Mouse (Mus musculus) heart, embryonic 12.5 days (tissue): ENCODE data around the gene Gfpt2. TPM values are rescaled to one million over a fixed set of nuclear protein-coding genes. Genes with fewer than 3 reads are reported as not detected.

Experiments used
- ATAC-seq: fragments of 200-750 bp; cut with Nextera tagmentation; 2 replicates; pipeline ENCODE4 v1.8.0; 2017; ENCODE audit warnings: moderate TSS enrichment, moderate library complexity; ENCODE audit not compliant: insufficient number of reproducible peaks, low FRiP score
- H3K27ac ChIP-seq: fragments of 300-500 bp; sonication (generic); 2 replicates; pipeline ENCODE4 v1.5.1; 2016; ENCODE audit warnings: mild to moderate bottlenecking, moderate library complexity; ENCODE audit not compliant: poor library complexity, severe bottlenecking
- H3K27me3 ChIP-seq: fragments of 300-500 bp; sonication (generic); replicated peaks from 2 replicates; pipeline ENCODE4 v1.6.1; 2016; ENCODE audit warnings: mild to moderate bottlenecking, moderate library complexity
- H3K36me3 ChIP-seq: fragments of 300-500 bp; sonication (generic); 2 replicates; pipeline ENCODE4 v1.6.1; 2016; ENCODE audit warnings: mild to moderate bottlenecking, moderate library complexity
- H3K4me1 ChIP-seq: fragments of 300-500 bp; sonication (generic); replicated peaks from 2 replicates; pipeline ENCODE4 v1.6.1; 2016; ENCODE audit warnings: mild to moderate bottlenecking
- H3K4me2 ChIP-seq: fragments of 300-500 bp; sonication (generic); 2 replicates; pipeline ENCODE4 v1.6.1; 2016; ENCODE audit warnings: mild to moderate bottlenecking, moderate library complexity
- H3K4me3 ChIP-seq: fragments of 300-500 bp; sonication (generic); 2 replicates; pipeline ENCODE4 v1.5.1; 2016; ENCODE audit warnings: mild to moderate bottlenecking
- H3K9ac ChIP-seq: fragments of 300-500 bp; sonication (generic); 2 replicates; pipeline ENCODE4 v1.6.1; 2016; ENCODE audit warnings: mild to moderate bottlenecking, moderate library complexity
- H3K9me3 ChIP-seq: fragments of 300-500 bp; sonication (generic); replicated peaks from 2 replicates; pipeline ENCODE4 v1.6.1; 2016; ENCODE audit warnings: mild to moderate bottlenecking, moderate library complexity
- WGBS: fragments of 180-500 bp; shearing (Covaris S2); methylation state at CpG from one replicate; pipeline ENCODE4 v1.1.7; 2016; 5-methylcytosine and 5-hydroxymethylcytosine counted together
- polyA plus RNA-seq: library from polyadenylated mRNA; unstranded; fragments of >200 nt; fragmentation: Nextera tagmentation; extraction: Ambion mirVana; gene quantifications from 2 replicates; pipeline ENCODE4 v1.2.1, GENCODE M21; 2016

The Gfpt2 gene
- polyA plus RNA-seq, 1 experiment from 2014 or later = 13.9 TPM

DNA sequence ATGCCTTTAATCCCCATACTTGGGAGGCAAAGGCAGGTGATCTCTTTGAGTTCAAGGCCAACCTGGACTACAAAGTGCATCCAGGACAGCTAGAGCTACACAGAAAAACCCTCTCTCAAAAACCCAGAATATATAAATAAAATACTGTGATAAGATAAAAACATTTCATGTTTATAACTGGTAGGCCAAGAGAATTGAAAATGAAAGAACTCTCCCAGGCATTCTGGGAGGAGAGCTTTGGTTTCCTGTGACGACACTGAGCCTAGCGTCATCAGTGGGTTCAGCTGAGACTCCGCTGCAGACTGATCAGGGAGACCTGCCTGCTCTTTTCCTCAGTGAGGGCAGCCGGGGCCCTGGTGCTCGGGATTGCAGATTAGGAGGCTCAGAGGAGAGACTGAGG, 61.2 kb downstream of the Gfpt2 start:
- ATAC-seq = no peak
- Histone ChIP-seq H3K4me2 (no peak overlapping the region), H3K4me3 (no peak overlapping the region), H3K4me1 (0 out of 2 replicates have a peak, but pooled peaks cover 3% of the 10 kb centered on the region), H3K27ac (no peak overlapping the region), H3K9ac (no peak overlapping the region), H3K9me3 (no peaks in the 10 kb centered on the region), H3K27me3 (no peaks in the 10 kb centered on the region), H3K36me3 (peaks cover 29% of the 10 kb centered on the region)
- 77% methylated on average over 5 of the region's 5 CpGs for WGBS

DNA sequence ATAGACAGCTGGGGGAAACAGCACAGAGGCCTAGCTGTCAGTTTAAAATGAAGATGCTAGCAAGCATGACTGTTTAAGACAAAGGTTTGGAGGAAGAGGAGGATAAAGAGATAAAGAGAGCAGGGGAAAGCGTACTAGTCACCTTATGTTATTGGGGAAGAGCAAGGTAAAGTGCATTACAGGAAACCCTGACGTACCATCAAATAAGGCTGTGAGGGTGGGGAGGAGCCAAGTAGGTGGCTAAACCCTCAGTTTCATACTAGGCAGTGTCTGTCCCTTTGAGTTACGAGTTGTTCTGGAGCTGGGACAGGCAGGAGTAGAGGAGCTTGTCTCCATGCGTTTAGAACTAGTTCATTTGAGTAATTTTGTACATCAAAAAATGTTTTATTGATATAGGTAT, 67.2 kb downstream of the Gfpt2 start:
- Histone ChIP-seq H3K9me3 (no peaks in the 10 kb centered on the region), H3K36me3 (peaks cover 28% of the 10 kb centered on the region), H3K27me3 (no peaks in the 10 kb centered on the region), H3K27ac (no peak overlapping the region), H3K4me1 (no peaks in the 10 kb centered on the region), H3K4me3 (no peak overlapping the region), H3K9ac (no peak overlapping the region), H3K4me2 (no peak overlapping the region)
- 89% methylated on average over 4 of the region's 4 CpGs for WGBS
- no peak for ATAC-seq

DNA sequence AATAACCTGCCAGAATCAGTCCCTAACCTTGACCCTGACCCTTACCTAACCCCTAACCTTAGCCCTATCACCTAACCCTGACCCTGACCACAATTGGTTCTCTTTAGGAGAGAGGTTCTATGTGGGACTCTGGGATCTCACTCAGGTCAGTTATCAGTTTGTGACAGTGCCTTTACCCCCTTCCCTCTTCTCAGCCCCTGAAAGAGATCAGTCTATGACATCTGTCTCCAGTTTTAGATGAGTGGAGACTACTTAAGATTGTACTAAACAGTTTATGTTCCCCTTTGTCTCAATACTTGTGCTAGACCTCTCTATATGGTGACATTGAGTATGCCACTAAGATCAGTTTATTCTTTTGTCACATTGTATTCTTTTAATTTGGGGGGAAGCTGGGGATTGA, 69.9 kb downstream of the Gfpt2 start:
- H3K4me2 ChIP-seq = no peak overlapping the region
- H3K4me1 ChIP-seq = no peaks in the 10 kb centered on the region
- no peaks in the 10 kb centered on the region for H3K27me3 ChIP-seq
- H3K4me3 ChIP-seq = no peak overlapping the region
- no peak for ATAC-seq
- no peak overlapping the region for H3K9ac ChIP-seq
- H3K27ac ChIP-seq = no peak overlapping the region
- no peaks in the 10 kb centered on the region for H3K9me3 ChIP-seq
- peaks cover 32% of the 10 kb centered on the region for H3K36me3 ChIP-seq

DNA sequence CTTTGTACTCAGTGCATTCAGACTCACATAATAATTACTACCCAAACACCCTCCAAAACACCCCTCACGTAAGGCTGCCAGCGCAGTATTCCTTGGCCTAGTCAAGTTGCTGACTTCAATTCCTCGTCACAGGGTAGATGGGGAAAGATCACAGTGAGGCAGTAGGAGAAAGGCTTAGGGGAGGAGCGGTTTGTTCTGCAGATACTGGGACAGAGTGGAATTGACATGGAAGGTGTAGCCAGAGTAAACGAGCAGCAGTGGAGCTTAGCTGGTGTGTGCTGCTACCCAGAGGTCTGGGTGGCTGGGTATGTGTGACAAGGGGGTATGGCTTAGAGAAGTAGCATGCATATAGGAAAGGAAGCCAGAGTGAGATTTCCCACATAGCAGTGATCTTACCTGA, 73.3 kb downstream of the Gfpt2 start:
- no peak overlapping the region for H3K9ac ChIP-seq
- 84% methylated on average over 5 of the region's 5 CpGs for WGBS

DNA sequence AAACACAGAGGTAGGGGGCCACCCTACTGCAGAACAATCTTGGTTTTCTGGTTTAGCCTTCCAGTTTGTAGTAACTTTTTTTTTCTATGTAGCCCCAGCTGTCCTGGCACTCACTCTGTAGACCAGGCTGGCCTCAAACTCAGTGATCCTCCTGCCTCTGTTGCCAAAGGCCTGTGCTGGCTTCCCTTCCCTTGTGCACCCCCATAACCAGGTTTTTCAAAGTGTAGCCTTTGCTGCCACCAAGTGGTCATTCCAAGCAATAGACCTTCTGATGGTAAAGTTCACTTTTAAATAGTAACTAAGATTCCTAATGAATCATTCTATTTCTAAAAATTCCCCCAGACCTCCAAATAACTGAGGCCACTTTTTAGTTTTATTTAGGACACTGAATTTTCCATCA, 75.8 kb downstream of the Gfpt2 start:
- H3K27me3 ChIP-seq = no peaks in the 10 kb centered on the region
- no peak overlapping the region for H3K4me2 ChIP-seq
- no peak overlapping the region for H3K4me3 ChIP-seq
- H3K9me3 ChIP-seq = no peaks in the 10 kb centered on the region
- ATAC-seq = no peak; the same call in 1 of the 2 replicates
- no peak overlapping the region for H3K27ac ChIP-seq
- peaks cover 50% of the 10 kb centered on the region for H3K36me3 ChIP-seq
- no peaks in the 10 kb centered on the region for H3K4me1 ChIP-seq
- no peak overlapping the region for H3K9ac ChIP-seq

More for the DNA sequence above, 73.3 kb downstream of the Gfpt2 start:
- ATAC-seq = no peak
- Histone ChIP-seq H3K4me1 (no peaks in the 10 kb centered on the region), H3K9me3 (no peaks in the 10 kb centered on the region), H3K4me2 (no peak overlapping the region), H3K27ac (no peak overlapping the region), H3K4me3 (no peak overlapping the region), H3K27me3 (no peaks in the 10 kb centered on the region), H3K36me3 (peaks cover 47% of the 10 kb centered on the region)

DNA sequence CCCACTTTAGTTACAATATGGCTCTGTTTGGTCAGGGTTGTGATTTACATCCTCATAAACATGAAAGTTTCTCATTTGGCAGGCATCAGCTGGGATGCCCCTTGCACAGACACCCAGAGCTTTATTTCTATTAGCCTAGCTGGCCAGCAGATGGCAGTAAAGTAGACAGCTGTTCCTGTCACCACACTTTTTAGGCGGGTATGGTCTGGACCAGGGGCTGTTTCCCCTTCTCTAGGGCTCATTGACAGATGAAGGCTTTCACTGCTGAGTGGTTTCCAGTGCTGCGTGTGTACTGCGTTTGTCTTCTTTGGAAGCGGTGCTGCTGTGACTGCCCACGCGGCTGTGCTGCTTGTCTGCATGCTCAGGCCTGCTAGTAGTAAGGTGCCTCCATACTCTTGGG, 77.9 kb downstream of the Gfpt2 start:
- Histone ChIP-seq H3K4me2 (no peak overlapping the region), H3K9ac (no peak overlapping the region), H3K4me1 (peaks cover 8% of the 10 kb centered on the region), H3K36me3 (peaks cover 45% of the 10 kb centered on the region), H3K27ac (no peak overlapping the region), H3K4me3 (no peak overlapping the region), H3K9me3 (no peaks in the 10 kb centered on the region), H3K27me3 (no peaks in the 10 kb centered on the region)
- WGBS = 47% methylated on average over 6 of the region's 6 CpGs
- ATAC-seq = 0 out of 2 replicates have a peak, but pooled peaks have one; percentile 13

DNA sequence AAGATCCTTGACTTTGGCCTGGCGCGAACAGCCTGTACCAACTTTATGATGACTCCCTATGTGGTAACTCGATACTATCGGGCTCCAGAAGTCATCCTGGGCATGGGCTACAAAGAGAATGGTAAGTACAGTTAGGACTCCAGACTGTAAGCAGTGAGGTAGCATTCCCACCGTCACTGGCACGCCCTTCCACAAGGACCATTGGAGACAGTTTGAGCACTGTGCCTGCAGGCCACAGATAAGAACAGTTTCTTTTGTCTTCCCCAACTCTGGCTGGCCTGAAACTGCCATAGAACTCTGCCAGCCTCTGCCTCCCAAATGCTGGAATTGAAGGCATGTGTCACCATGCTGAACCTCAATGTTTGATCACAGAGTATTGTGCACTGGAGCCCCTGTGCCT, 78.8 kb downstream of the Gfpt2 start:
- Histone ChIP-seq H3K27ac (no peak overlapping the region), H3K9me3 (no peaks in the 10 kb centered on the region), H3K4me1 (peaks cover 16% of the 10 kb centered on the region), H3K4me2 (no peak overlapping the region), H3K36me3 (peaks cover 39% of the 10 kb centered on the region), H3K4me3 (no peak overlapping the region), H3K9ac (no peak overlapping the region), H3K27me3 (no peaks in the 10 kb centered on the region)
- 79% methylated on average over 6 of the region's 6 CpGs for WGBS
- peak; percentile 77 for ATAC-seq

DNA sequence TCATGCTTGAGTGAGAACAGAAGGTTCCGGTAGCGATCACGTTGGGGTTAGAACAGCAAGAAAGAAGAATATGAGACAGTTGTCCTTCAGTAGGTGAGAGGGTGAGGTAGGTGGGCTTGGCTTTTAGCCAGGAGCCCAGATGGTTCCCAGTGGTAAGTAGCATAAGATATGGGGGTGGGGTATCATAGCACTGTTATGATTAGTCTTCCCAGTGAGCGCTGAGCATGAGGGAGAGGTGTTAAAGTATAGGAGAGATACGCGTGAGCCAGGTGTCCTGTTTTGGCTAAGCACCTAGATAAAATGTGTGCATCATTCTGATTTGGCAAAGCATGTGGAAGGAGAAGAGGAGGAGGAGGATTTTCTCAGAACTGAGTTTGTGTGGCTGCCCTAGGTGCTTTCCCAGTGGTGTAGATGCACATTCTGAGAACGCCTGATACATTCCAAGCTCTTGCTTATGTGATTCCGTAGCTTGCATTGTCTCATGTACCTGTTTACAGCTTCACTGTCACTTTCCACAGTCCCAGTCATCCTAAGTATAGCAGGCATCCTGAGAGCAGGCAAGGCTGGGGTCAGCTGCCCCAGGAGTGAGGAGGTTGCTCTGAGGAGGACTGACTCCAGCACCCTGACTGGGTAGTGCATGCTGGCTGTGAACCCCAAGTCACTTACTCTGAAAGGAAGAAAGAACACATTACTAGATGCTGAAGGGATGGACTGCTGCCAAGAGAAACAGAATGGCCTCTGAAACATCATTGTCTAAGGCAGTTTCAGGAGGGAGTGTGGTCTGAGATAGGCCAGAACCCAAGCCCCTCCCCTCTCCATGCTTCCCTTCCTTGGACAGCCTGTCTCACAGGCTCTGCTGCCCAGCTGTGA, 83.2 kb downstream of the Gfpt2 start:
- no peaks in the 10 kb centered on the region for H3K9me3 ChIP-seq
- H3K4me1 ChIP-seq = peaks cover 33% of the 10 kb centered on the region
- H3K27me3 ChIP-seq = no peaks in the 10 kb centered on the region
- peak overlapping the region; percentile 87 for H3K27ac ChIP-seq
- no peak overlapping the region for H3K9ac ChIP-seq
- peak; percentile 87 for ATAC-seq
- H3K36me3 ChIP-seq = peaks cover 42% of the 10 kb centered on the region
- no peak overlapping the region for H3K4me3 ChIP-seq
- 61% methylated on average over 8 of the region's 8 CpGs for WGBS
- peak overlapping the region; percentile 16 for H3K4me2 ChIP-seq

DNA sequence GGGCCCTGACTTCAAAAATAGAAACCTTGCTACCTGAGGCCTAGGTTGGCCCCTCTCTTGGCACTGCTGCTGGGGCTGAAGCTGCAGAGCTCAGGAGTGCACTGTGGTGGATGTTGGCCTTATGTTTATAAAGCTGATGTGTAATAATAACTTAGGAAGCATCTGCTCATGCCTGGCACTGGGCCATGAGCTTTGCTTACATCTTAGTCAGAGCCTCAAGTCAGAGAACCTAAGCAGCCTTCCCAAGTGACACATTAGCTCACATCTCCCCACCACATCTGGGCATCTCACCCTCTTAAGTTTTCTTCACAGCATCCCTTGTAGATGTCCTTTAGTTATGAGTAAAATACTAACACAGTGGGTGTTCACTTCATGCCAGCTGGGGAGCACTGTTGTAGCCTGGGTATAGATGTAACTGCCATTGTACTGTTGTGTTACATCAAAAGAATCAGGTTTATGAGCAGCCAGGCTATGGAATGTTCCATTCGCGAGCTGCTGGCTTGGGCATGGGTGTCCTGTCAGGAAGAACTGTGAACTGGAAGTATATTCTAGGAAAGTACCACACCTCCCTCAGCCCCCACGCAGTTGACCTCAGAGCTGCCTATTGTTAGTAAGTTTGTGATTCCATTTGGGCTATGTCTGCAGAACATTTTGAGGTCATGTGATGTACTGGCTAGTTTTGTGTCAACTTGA, 86.1 kb downstream of the Gfpt2 start:
- WGBS = 86% methylated on average over 3 of the region's 3 CpGs
- H3K4me3 ChIP-seq = no peak overlapping the region

DNA sequence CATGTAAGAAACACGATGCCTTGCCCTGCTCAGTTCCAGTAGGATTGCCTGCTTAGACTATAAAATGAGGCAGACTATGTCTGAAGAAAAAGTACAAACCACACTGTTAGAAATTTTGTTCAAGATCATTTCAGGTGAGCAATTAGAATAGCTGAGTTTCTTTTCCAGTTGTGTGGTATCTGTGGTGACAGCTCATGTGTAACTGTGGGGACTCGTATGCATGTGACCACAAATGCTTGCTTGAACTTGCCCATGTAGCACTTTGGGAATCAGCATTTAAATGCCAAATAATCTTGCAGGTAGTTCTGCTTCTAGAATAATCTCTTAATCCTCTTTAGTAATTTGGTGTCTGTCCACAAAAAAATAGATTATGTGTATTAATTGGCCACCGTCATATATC, 89.4 kb downstream of the Gfpt2 start:
- H3K36me3 ChIP-seq = peaks cover 59% of the 10 kb centered on the region
- H3K4me2 ChIP-seq = no peak overlapping the region
- 92% methylated on average over 3 of the region's 3 CpGs for WGBS
- no peak overlapping the region for H3K27ac ChIP-seq
- no peaks in the 10 kb centered on the region for H3K9me3 ChIP-seq
- no peak overlapping the region for H3K9ac ChIP-seq
- no peak overlapping the region for H3K4me3 ChIP-seq
- no peak for ATAC-seq
- peaks cover 14% of the 10 kb centered on the region for H3K4me1 ChIP-seq
- no peaks in the 10 kb centered on the region for H3K27me3 ChIP-seq

More for the DNA sequence above, 86.1 kb downstream of the Gfpt2 start:
- no peaks in the 10 kb centered on the region for H3K9me3 ChIP-seq
- peaks cover 33% of the 10 kb centered on the region for H3K4me1 ChIP-seq
- no peak overlapping the region for H3K9ac ChIP-seq
- H3K27me3 ChIP-seq = no peaks in the 10 kb centered on the region
- no peak for ATAC-seq
- no peak overlapping the region for H3K4me2 ChIP-seq
- peaks cover 51% of the 10 kb centered on the region for H3K36me3 ChIP-seq
- H3K27ac ChIP-seq = no peak overlapping the region
